Mouse (Mus musculus) MEL (cell line): ENCODE results near the gene Masp1. TPM values are rescaled to one million over a fixed set of nuclear protein-coding genes. Genes with fewer than 3 reads are reported as not detected.

Experiments used
- DNase-seq: peaks from one replicate; pipeline ENCODE4 v3.0.0; 2011; ENCODE audit warnings: low read depth, low spot score
- H3K27ac ChIP-seq: 2 replicates; pipeline ENCODE4 v1.5.1; 2012; ENCODE audit warnings: low read depth, mild to moderate bottlenecking, control low read depth, low read length, moderate library complexity; ENCODE audit not compliant: control insufficient read depth
- H3K27me3 ChIP-seq, 2 experiments: fragments of 150-350 bp in 1 of 2; sonication (generic) in 1 of 2; 2 replicates each; pipeline ENCODE4 v1.6.1; 2012; ENCODE audit warnings: low read length in 2 of 2, mild to moderate bottlenecking in 2 of 2, improper control_type of control experiment in 1 of 2, moderate library complexity in 1 of 2; ENCODE audit not compliant: insufficient read depth in 2 of 2, control insufficient read depth in 1 of 2
- H3K36me3 ChIP-seq, 2 experiments: 2 replicates each; pipeline ENCODE4 v1.6.1; 2012 to 2014; ENCODE audit warnings: low read length in 2 of 2, improper control_type of control experiment in 1 of 2, inconsistent platforms in 1 of 2, mild to moderate bottlenecking in 1 of 2; ENCODE audit not compliant: insufficient read depth in 2 of 2, control insufficient read depth in 1 of 2
- H3K4me1 ChIP-seq, 2 experiments: fragments of 150-350 bp in 1 of 2; sonication (generic) in 1 of 2; 2 replicates each; pipeline ENCODE4 v1.6.1; 2012; ENCODE audit warnings: low read length in 2 of 2, improper control_type of control experiment in 1 of 2, mild to moderate bottlenecking in 1 of 2; ENCODE audit not compliant: insufficient read depth in 2 of 2, control insufficient read depth in 1 of 2
- H3K4me3 ChIP-seq, 2 experiments: fragments of 150-350 bp in 1 of 2; sonication (generic) in 1 of 2; 2 replicates each; pipeline ENCODE4 v1.5.1; 2012; ENCODE audit warnings: low read depth in 2 of 2, low read length in 2 of 2, mild to moderate bottlenecking in 2 of 2, moderate library complexity in 2 of 2, control low read depth in 1 of 2, improper control_type of control experiment in 1 of 2; ENCODE audit not compliant: control insufficient read depth in 1 of 2, insufficient read depth in 1 of 2
- H3K79me2 ChIP-seq: 2 replicates; pipeline ENCODE4 v1.6.1; 2012; ENCODE audit warnings: mild to moderate bottlenecking, low read length, moderate library complexity; ENCODE audit not compliant: control insufficient read depth, poor library complexity, insufficient read depth
- H3K9ac ChIP-seq: 2 replicates; pipeline ENCODE4 v1.6.1; 2012; ENCODE audit warnings: low read depth, mild to moderate bottlenecking, control low read depth, low read length, moderate library complexity; ENCODE audit not compliant: control insufficient read depth, poor library complexity, severe bottlenecking
- H3K9me3 ChIP-seq: fragments of 150-350 bp; sonication (generic); replicated peaks from 2 replicates; pipeline ENCODE4 v1.6.1; 2012; ENCODE audit warnings: mild to moderate bottlenecking, low read length, improper control_type of control experiment, moderate library complexity; ENCODE audit not compliant: insufficient read depth
- ETS1 ChIP-seq: IDR thresholded peaks from 2 replicates; pipeline ENCODE4 v1.6.1; 2012; ENCODE audit warnings: low read depth, mild to moderate bottlenecking, inconsistent platforms, low read length, improper control_type of control experiment, moderate library complexity
- HCFC1 ChIP-seq: IDR thresholded peaks from 2 replicates; pipeline ENCODE4 v1.6.1; 2012; ENCODE audit warnings: low read depth, mild to moderate bottlenecking, inconsistent platforms, low read length, improper control_type of control experiment, moderate library complexity
- MAZ ChIP-seq: IDR thresholded peaks from 2 replicates; pipeline ENCODE4 v1.6.1; 2012; ENCODE audit warnings: low read depth, mild to moderate bottlenecking, inconsistent platforms, low read length, improper control_type of control experiment
- MEF2A ChIP-seq: IDR thresholded peaks from 2 replicates; pipeline ENCODE4 v1.6.1; 2014; ENCODE audit warnings: low read depth, mild to moderate bottlenecking, inconsistent platforms, low read length, improper control_type of control experiment; ENCODE audit not compliant: poor library complexity, insufficient replicate concordance, severe bottlenecking; ENCODE audit errors: extremely low read depth
- NELFE ChIP-seq: IDR thresholded peaks from 2 replicates; pipeline ENCODE4 v1.6.1; 2011; ENCODE audit warnings: low read depth, low read length, improper control_type of control experiment
- NRF1 ChIP-seq: IDR thresholded peaks from 2 replicates; pipeline ENCODE4 v1.6.1; 2014; ENCODE audit warnings: low read depth, mild to moderate bottlenecking, inconsistent platforms, low read length, improper control_type of control experiment, moderate library complexity; ENCODE audit not compliant: poor library complexity, insufficient read depth, severe bottlenecking
- POLR2AphosphoS2 ChIP-seq: IDR thresholded peaks from 2 replicates; pipeline ENCODE4 v1.6.1; 2011; ENCODE audit warnings: low read length, improper control_type of control experiment
- POLR2AphosphoS5 ChIP-seq: IDR thresholded peaks from 2 replicates; pipeline ENCODE4 v1.6.1; 2012; ENCODE audit warnings: low read depth, borderline replicate concordance, mild to moderate bottlenecking, inconsistent platforms, low read length, moderate library complexity, mixed read lengths
- RAD21 ChIP-seq: IDR thresholded peaks from 2 replicates; pipeline ENCODE4 v1.6.1; 2011; ENCODE audit warnings: mild to moderate bottlenecking, low read depth, low read length, improper control_type of control experiment
- RCOR1 ChIP-seq: IDR thresholded peaks from 2 replicates; pipeline ENCODE4 v1.6.1; 2012; ENCODE audit warnings: low read depth, mild to moderate bottlenecking, inconsistent platforms, low read length, improper control_type of control experiment
- SIN3A ChIP-seq: IDR thresholded peaks from 2 replicates; pipeline ENCODE4 v1.6.1; 2012; ENCODE audit warnings: low read length, improper control_type of control experiment, inconsistent platforms
- UBTF ChIP-seq: IDR thresholded peaks from 2 replicates; pipeline ENCODE4 v1.6.1; 2012; ENCODE audit warnings: low read depth, mild to moderate bottlenecking, inconsistent platforms, low read length, improper control_type of control experiment, moderate library complexity, borderline replicate concordance; ENCODE audit not compliant: insufficient read depth
- ZC3H11A ChIP-seq: IDR thresholded peaks from 2 replicates; pipeline ENCODE4 v1.6.1; 2012; ENCODE audit warnings: low read depth, mild to moderate bottlenecking, inconsistent platforms, low read length, improper control_type of control experiment
- ZNF384 ChIP-seq: IDR thresholded peaks from 2 replicates; pipeline ENCODE4 v1.6.1; 2012; ENCODE audit warnings: low read depth, mild to moderate bottlenecking, inconsistent platforms, low read length, improper control_type of control experiment
- polyA plus RNA-seq, 2 experiments: library from polyadenylated mRNA; stranded (reverse) in 1 of 2; unstranded in 1 of 2; fragments of >175 nt in 1 of 2; fragments of >200 nt in 1 of 2; gene quantifications; 2 replicates each; pipeline versions ENCODE4 v1.2.1 to v1.2.4; 2012; ENCODE audit warnings: low replicate concordance in 2 of 2, low read depth in 1 of 2; ENCODE audit not compliant: insufficient read length in 2 of 2, insufficient read depth in 1 of 2, missing spikeins in 1 of 2
- total RNA-seq: library from RNA; depleted of rRNA; stranded (reverse); fragments of 300-350 nt; gene quantifications from 2 replicates; pipeline ENCODE4 v1.2.3, GENCODE M21; 2012; rRNA removed

The Masp1 gene
- total RNA-seq = not detected in 2 replicates
- polyA plus RNA-seq = not detected

GRCm38 (mm10) chr16:23520235-23520871 lies at the start of gene Masp1, which contains the start of gene Rtp4:
Masp1 (minus strand) TSS chr16:23520815.
Rtp4 (plus strand) TSS chr16:23520291.
- Histone ChIP-seq H3K9ac (no peak within 1 kb of the TSS), H3K27ac (no peak within 1 kb of the TSS)

GRCm38 (mm10) chr16:23568369-23568958 lies 47.8 kb upstream of the Masp1 start:
- Histone ChIP-seq H3K4me3 (no peak overlapping the region), H3K79me2 (no peaks in the 10 kb centered on the region), H3K27ac (no peak overlapping the region), H3K36me3 (no peaks in the 10 kb centered on the region), H3K9me3 (no peaks in the 10 kb centered on the region), H3K27me3 (no peaks in the 10 kb centered on the region), H3K9ac (no peak overlapping the region), H3K4me1 (no peaks in the 10 kb centered on the region)
- TF ChIP-seq MEF2A = no peak
- no peak for TF ChIP-seq MAZ
- TF ChIP-seq NRF1 = no peak
- no peak for TF ChIP-seq HCFC1
- TF ChIP-seq RCOR1 = no peak
- no peak for DNase-seq

More at GRCm38 (mm10) chr16:23520235-23520871, at the start of gene Masp1, which contains the start of gene Rtp4:
- H3K79me2 ChIP-seq = no peaks in the 10 kb centered on the region
- no peaks in the 10 kb centered on the region; a peak in 1 of 4 replicates for H3K27me3 ChIP-seq
- H3K4me1 ChIP-seq = no peaks in the 10 kb centered on the region
- DNase-seq = no peak
- TF ChIP-seq UBTF = no peak
- TF ChIP-seq RAD21 = no peak
- TF ChIP-seq MAZ = no peak
- TF ChIP-seq ZNF384 = no peak
- no peak for TF ChIP-seq HCFC1
- TF ChIP-seq POLR2AphosphoS2 = no peak
- no peak for TF ChIP-seq POLR2AphosphoS5
- TF ChIP-seq ZC3H11A = no peak
- no peak for TF ChIP-seq NRF1
- TF ChIP-seq NELFE = no peak
- no peak for TF ChIP-seq ETS1
- TF ChIP-seq SIN3A = no peak
- H3K9me3 ChIP-seq = no peaks in the 10 kb centered on the region
- H3K36me3 ChIP-seq = no peaks in the 10 kb centered on the region
- no peak within 1 kb of the TSS for H3K4me3 ChIP-seq
